Mouse (Mus musculus): ENCODE results near the gene Krtap28-13. TPM values are rescaled to one million over a fixed set of nuclear protein-coding genes. Genes with fewer than 3 reads are reported as not detected.
A peak's percentile ranks its signal among the peaks of the same experiment; 100 is the strongest.

Krtap28-13 gene
- not detected in 2 replicates for polyA plus RNA-seq (2012)

DNA sequence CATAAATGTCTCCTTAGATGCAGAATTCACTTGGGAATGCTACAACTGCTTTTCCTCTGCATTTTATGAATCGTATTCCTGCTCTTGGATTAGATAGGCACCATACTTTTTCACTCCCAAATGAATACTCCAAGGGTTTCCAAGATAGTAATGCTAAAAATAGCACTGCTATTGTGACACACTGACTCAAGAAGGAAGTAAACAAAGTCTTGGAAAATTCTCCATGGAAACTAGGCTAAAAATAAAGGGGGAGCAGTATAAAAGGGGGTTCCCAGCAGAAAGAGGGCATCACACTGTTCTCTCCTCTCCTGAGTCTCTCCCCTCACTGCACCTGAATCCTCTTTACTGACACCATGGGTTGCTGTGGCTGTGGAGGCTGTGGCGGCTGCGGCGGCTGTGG, at the start of gene Krtap28-13:
Gene Krtap28-13 (plus strand): TSS at position 288 of the 400 bp plus-strand sequence.
- H3K4me1 ChIP-seq (ENCODE audit: control insufficient read depth), result no peaks in the 10 kb centered on the region
- H3K36me3 ChIP-seq (ENCODE audit: control insufficient read depth), result no peaks in the 10 kb centered on the region
- H3K9me3 ChIP-seq (ENCODE audit: control insufficient read depth, low read length), result no peaks in the 10 kb centered on the region
- TF ChIP-seq GATA1 (IDR thresholded peaks at IDR 0.05; ENCODE audit: low read length) (no peak), TAL1 (IDR thresholded peaks at IDR 0.05; ENCODE audit: low read length) (no peak)
- no peaks in the 10 kb centered on the region for H3K27me3 ChIP-seq (ENCODE audit: control insufficient read depth)
- H3K4me3 ChIP-seq (replicated peaks), result no peak within 1 kb of the TSS

GRCm38 (mm10) chr1:83014477-83014876, 46.3 kb upstream of the Krtap28-13 start:
- no peaks in the 10 kb centered on the region for H3K4me1 ChIP-seq (ENCODE audit: control insufficient read depth)
- no peaks in the 10 kb centered on the region for H3K9me3 ChIP-seq (ENCODE audit: control insufficient read depth, low read length)
- TF ChIP-seq GATA1 (IDR thresholded peaks at IDR 0.05; ENCODE audit: low read length), result no peak
- no peak for TF ChIP-seq TAL1 (IDR thresholded peaks at IDR 0.05; ENCODE audit: low read length)

GRCm38 (mm10) chr1:83015329-83015879, 45.3 kb upstream of the Krtap28-13 start:
- Histone ChIP-seq H3K36me3 (ENCODE audit: control insufficient read depth) (no peaks in the 10 kb centered on the region), H3K9me3 (ENCODE audit: control insufficient read depth, low read length) (no peaks in the 10 kb centered on the region), H3K4me1 (ENCODE audit: control insufficient read depth) (no peaks in the 10 kb centered on the region), H3K4me3 (replicated peaks) (no peak overlapping the region), H3K27me3 (ENCODE audit: control insufficient read depth) (no peaks in the 10 kb centered on the region)
- TF ChIP-seq GATA1 (IDR thresholded peaks at IDR 0.05; ENCODE audit: low read length) (no peak), TAL1 (IDR thresholded peaks at IDR 0.05; ENCODE audit: low read length) (no peak)

More at GRCm38 (mm10) chr1:83014477-83014876, 46.3 kb upstream of the Krtap28-13 start:
- Histone ChIP-seq H3K4me3 (replicated peaks) (no peak overlapping the region), H3K27me3 (ENCODE audit: control insufficient read depth) (no peaks in the 10 kb centered on the region), H3K36me3 (ENCODE audit: control insufficient read depth) (no peaks in the 10 kb centered on the region)

- Histone ChIP-seq H3K9me3 (ENCODE audit: control insufficient read depth, low read length) (no peaks in the 10 kb centered on the region), H3K4me3 (replicated peaks) (no peak overlapping the region), H3K27me3 (ENCODE audit: control insufficient read depth) (no peaks in the 10 kb centered on the region), H3K4me1 (ENCODE audit: control insufficient read depth) (no peaks in the 10 kb centered on the region), H3K36me3 (ENCODE audit: control insufficient read depth) (no peaks in the 10 kb centered on the region)
- TF ChIP-seq GATA1 (IDR thresholded peaks at IDR 0.05; ENCODE audit: low read length), result no peak
- TF ChIP-seq TAL1 (IDR thresholded peaks at IDR 0.05; ENCODE audit: low read length), result no peak
Measured at GRCm38 (mm10) chr1:83016556-83016955, 44.2 kb upstream of the Krtap28-13 start.

GRCm38 (mm10) chr1:83031950-83032349, 28.8 kb upstream of the Krtap28-13 start:
- H3K4me3 ChIP-seq (replicated peaks), result no peak overlapping the region
- no peaks in the 10 kb centered on the region for H3K27me3 ChIP-seq (ENCODE audit: control insufficient read depth)
- no peaks in the 10 kb centered on the region for H3K36me3 ChIP-seq (ENCODE audit: control insufficient read depth)
- H3K4me1 ChIP-seq (ENCODE audit: control insufficient read depth), result no peaks in the 10 kb centered on the region
- no peaks in the 10 kb centered on the region for H3K9me3 ChIP-seq (ENCODE audit: control insufficient read depth, low read length)
- TF ChIP-seq GATA1 (IDR thresholded peaks at IDR 0.05; ENCODE audit: low read length) (no peak), TAL1 (IDR thresholded peaks at IDR 0.05; ENCODE audit: low read length) (no peak)

- Histone ChIP-seq H3K4me1 (ENCODE audit: control insufficient read depth) (no peaks in the 10 kb centered on the region), H3K27me3 (ENCODE audit: control insufficient read depth) (no peaks in the 10 kb centered on the region), H3K9me3 (ENCODE audit: control insufficient read depth, low read length) (no peaks in the 10 kb centered on the region), H3K4me3 (replicated peaks) (no peak overlapping the region), H3K36me3 (ENCODE audit: control insufficient read depth) (no peaks in the 10 kb centered on the region)
- no peak for TF ChIP-seq GATA1 (IDR thresholded peaks at IDR 0.05; ENCODE audit: low read length)
- no peak for TF ChIP-seq TAL1 (IDR thresholded peaks at IDR 0.05; ENCODE audit: low read length)
Measured at GRCm38 (mm10) chr1:83032508-83032907, 28.2 kb upstream of the Krtap28-13 start.

DNA sequence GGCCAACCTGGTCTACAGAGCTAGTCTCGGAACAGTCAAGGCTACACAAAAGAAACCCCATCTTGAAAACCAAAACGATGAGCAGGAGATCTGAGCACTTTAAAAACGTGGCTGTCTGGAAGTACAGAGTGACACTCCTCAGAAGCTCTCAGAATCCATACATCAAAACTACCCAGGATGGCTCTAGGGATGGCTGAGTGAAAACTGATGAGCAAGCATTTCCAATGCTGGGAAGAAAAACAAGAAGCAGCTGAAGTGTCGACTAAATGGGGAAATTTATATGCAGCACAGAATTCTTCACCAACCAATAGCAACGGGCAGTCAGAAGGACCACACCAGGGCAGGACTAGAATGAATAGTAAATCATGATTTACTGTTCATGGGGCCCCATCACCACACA, 26.2 kb upstream of the Krtap28-13 start:
- H3K4me3 ChIP-seq (replicated peaks), result no peak overlapping the region
- peaks cover 10% of the 10 kb centered on the region for H3K27me3 ChIP-seq (ENCODE audit: control insufficient read depth)
- H3K4me1 ChIP-seq (ENCODE audit: control insufficient read depth), result no peaks in the 10 kb centered on the region; the same call in 1 of the 2 replicates
- no peak for TF ChIP-seq GATA1 (IDR thresholded peaks at IDR 0.05; ENCODE audit: low read length)
- no peak for TF ChIP-seq TAL1 (IDR thresholded peaks at IDR 0.05; ENCODE audit: low read length)
- H3K36me3 ChIP-seq (ENCODE audit: control insufficient read depth), result no peaks in the 10 kb centered on the region
- H3K9me3 ChIP-seq (ENCODE audit: control insufficient read depth, low read length), result no peaks in the 10 kb centered on the region

DNA sequence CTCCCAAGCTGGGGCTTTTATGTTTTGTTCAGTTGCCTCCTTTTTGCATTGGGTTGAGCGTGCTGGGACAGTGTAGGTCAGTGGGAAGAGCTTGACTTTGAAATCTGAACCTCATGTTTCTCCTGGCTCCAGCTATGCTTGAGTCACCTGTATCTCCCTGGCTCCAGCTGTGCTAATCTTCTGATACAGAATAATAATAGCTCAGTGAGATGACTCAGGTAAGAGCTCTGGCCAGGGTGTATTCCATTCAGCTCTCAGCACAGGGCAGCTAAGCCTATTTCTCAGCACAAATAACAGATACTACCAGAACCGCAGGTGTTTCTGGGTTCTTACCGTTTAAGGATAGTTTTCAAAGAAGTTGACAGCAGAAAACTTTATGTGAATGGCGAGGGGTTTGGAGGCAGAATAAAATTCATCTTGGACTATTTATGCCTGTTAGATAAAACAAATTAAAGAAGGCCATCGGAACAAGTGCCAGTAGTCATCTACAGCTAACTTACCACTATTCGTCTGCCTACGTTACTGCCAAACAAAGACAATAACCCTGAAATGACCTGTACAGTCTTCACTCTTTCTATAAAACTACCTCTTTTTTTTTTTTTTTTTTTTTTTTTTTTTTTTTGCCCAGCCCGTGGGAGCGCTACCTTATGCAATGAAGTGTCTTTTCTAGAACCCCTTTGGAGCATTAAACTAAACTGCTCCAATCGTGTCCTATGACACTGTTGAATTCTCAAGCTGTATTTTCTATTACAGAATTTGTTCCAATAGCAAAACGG, 23.6 kb upstream of the Krtap28-13 start:
- H3K27me3 ChIP-seq (ENCODE audit: control insufficient read depth), result peaks cover 10% of the 10 kb centered on the region
- H3K9me3 ChIP-seq (ENCODE audit: control insufficient read depth, low read length), result no peaks in the 10 kb centered on the region

GRCm38 (mm10) chr1:83038109-83038672, 22.5 kb upstream of the Krtap28-13 start, which contains the start of gene Slc19a3:
Slc19a3 (minus strand) TSS chr1:83038448.
- no peak for TF ChIP-seq GATA1 (IDR thresholded peaks at IDR 0.05; ENCODE audit: low read length)
- no peak for TF ChIP-seq TAL1 (IDR thresholded peaks at IDR 0.05; ENCODE audit: low read length)
- H3K4me1 ChIP-seq (ENCODE audit: control insufficient read depth), result no peaks in the 10 kb centered on the region; the same call in 1 of the 2 replicates
- peaks cover 10% of the 10 kb centered on the region for H3K27me3 ChIP-seq (ENCODE audit: control insufficient read depth)
- peak within 1 kb of the TSS; percentile 41 for H3K4me3 ChIP-seq (replicated peaks)
- H3K9me3 ChIP-seq (ENCODE audit: control insufficient read depth, low read length), result no peaks in the 10 kb centered on the region
- no peaks in the 10 kb centered on the region for H3K36me3 ChIP-seq (ENCODE audit: control insufficient read depth)

More for the DNA sequence above, 23.6 kb upstream of the Krtap28-13 start:
- Histone ChIP-seq H3K4me1 (ENCODE audit: control insufficient read depth) (no peaks in the 10 kb centered on the region; the same call in 1 of the 2 replicates), H3K36me3 (ENCODE audit: control insufficient read depth) (no peaks in the 10 kb centered on the region), H3K4me3 (replicated peaks) (no peak overlapping the region)
- TF ChIP-seq GATA1 (IDR thresholded peaks at IDR 0.05; ENCODE audit: low read length), result no peak
